Mouse (Mus musculus): ENCODE data around the gene Esr2.
"Not testable (repeated sequence)": the region's sequence is repeated elsewhere in the genome, so short reads cannot be mapped to it uniquely, and the experiment has no call there.

Gene Esr2

DNA sequence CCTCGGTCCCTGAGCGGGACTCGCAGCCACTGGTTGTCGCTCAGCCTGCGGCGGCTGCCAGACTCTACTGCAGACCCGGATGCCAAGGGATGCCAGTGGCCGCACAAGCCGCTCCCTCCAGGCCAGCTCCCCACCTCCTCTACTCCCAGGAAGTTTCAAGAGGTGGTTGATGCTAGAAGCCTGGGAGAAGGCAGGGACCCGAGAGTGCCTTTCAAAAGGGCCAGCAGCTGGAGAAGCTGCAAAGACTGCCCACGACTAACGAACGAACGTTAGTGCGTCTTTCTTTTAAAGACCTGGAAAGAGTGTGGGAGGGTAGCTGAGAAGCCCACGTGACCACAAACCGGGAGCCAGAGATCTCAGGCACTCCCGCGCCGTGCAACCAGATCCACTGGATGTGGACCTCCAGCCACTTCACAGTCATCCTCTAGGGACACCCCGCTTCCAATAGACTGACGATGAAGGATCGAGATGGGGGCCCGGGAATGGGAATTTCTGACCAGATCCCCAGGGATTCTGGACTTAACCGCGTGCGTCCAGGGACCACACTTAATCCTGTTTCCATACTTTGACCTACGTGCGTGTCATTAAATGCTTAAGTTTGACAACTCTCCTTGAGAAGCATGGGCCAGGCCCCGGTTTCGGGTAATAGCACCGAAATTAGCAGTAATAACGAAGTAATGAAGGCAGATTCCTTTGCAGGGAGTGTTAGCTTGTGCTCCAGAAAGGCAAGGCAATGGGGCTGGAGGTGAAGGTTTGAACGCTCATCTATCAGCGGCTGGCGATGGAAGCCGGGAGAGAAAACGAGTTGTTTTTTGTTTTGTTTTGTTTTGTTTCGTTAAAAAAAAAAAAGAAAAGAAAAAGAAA is at the start of gene Esr2:
Gene Esr2, minus strand, starts transcription at position 260 of the 864 bp plus-strand sequence.
- DNase-seq: peak; percentile 14

DNA sequence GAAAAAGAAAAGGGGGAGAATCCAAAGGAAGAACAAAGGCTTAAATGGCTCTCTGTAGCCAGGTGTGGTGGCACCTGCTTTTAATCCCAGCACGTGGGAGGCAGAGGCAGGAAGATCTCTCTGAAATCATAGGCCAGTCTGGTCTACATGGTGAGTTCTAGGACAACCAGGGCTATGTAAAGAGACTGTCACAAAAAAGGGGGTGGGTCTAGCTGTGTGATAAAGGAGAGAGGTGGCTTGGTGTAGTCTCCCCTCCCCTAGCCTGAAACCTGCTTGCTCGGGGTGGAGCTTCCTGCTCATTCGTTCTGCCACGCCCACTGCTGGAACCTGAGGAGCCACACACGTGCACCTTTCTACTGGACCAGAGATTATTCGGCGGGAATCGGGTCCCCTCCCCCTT is 45.0 kb upstream of the Esr2 start:
- DNase-seq: not testable (repeated sequence)

DNA sequence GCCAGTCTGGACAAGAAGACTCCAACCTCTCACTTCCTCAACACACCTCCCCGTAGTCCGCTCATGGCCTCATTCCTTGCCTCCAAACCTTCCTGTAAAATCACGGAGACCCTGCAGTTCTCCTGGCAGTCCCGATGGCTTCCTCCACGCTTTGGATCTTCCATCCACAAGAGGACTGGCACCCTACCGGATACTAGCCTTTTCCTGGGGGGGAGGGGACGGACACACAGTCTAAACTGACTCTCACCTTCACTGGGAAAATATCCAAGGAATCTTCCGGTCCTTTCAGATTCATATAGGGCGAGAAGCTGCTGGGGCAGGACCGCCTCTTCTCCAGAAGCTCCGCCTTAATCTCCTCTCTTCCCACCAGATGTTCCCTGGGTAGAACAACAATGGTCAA is 39.7 kb upstream of the Esr2 start:
- DNase-seq: no peak

DNA sequence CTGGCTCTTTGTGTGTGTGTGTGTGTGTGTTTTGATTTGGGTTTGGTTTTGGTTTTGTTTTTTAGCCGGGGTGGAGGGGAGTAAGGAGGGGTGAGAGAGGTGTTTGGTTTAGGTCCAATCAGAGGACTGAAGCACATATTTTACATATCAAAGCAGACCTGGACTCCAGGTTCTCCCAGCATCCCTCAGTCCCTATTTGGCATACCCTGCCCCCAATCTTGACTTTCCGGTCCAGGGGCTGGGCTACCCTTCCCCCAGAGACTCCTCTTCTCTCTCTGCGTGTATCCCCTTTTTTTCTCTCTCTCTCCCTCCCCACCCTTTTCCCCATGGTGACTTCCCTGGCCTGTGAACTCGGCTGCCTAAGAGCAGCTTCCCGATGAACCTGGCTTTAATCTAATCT is 38.1 kb upstream of the Esr2 start:
- DNase-seq: no peak

DNA sequence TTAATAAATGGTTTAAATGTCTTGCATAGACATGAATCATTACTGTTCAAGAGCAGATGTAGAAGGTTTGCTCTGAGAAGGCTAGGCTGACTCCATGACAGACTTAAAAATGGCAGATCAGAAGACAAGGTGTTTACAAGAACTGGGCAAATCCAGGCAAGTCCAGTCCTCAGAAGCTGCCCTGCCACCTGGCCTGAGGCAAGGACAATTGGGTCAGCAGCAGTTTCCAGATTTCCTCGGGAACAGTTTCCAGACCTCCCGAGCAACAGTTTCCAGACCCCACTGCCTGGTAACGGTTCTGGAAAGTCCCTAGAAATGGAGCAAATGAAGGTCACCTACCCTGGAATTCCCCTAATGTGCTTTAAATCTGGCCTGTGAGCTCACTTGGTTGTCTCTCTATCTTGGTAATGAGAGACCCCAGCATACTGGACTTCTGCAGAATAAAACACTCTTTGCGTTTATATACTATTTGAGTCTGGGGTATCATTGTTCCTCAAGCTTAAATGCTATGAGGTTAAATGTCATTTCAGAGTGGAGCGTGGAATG is 32.4 kb upstream of the Esr2 start:
- no peak for DNase-seq

DNA sequence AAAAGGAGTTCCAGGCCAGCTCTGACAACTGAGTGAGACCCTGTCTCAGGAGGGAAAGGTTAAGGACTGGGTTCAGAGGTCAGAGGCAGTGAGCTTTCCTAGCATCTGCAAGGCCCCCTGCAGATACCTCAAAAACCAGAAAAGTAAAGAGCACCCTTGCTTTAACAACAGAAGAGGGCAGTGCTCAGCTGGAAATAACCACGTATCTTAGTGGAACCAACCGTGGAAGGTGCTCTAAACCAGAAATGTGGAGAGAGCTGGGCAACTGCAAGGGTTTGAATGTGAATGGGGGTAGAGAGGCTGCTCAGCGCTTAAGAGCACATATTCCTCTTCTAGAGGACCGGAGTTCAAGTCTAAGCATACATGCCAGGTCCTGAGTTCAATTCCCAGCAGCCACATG is 23.3 kb upstream of the Esr2 start:
- no peak for DNase-seq

DNA sequence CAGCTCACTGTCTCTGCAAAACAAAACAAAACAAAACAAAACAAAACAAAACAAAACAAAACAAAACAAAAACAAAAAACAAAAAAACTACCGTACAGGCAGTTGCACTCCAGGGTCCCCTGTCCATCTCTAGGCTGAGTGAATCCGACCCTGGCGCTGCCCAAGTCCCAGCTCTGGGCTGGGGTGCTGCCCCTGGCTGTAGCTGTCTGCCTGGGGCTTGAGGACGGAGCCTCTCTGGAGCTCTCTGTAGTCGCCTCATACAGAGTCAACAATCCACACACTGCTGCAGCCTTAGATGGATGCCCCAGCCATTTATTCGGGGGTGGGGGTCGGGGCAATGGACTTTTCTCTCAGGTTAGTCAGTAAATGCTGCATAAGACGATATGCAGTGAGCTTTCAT is 20.0 kb upstream of the Esr2 start:
- DNase-seq: peak; percentile 11

DNA sequence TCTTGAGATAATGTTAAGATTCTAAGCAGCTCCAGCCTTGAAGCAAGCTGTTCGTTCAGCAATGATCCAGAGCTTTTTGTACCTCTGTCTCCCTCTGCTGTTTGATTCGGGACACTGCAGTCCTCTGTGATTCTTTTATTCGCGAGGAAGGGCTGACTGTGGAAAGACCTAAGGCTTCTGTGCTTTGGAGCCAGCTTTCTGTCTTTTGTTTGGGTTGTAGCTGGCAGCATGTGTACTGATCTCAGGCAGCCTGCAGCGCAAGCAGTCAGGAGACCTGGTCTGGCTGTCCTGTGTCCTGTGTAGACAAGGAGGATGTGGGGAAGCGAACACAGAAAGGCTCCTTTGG is 19.6 kb upstream of the Esr2 start:
- DNase-seq: peak; percentile 75

DNA sequence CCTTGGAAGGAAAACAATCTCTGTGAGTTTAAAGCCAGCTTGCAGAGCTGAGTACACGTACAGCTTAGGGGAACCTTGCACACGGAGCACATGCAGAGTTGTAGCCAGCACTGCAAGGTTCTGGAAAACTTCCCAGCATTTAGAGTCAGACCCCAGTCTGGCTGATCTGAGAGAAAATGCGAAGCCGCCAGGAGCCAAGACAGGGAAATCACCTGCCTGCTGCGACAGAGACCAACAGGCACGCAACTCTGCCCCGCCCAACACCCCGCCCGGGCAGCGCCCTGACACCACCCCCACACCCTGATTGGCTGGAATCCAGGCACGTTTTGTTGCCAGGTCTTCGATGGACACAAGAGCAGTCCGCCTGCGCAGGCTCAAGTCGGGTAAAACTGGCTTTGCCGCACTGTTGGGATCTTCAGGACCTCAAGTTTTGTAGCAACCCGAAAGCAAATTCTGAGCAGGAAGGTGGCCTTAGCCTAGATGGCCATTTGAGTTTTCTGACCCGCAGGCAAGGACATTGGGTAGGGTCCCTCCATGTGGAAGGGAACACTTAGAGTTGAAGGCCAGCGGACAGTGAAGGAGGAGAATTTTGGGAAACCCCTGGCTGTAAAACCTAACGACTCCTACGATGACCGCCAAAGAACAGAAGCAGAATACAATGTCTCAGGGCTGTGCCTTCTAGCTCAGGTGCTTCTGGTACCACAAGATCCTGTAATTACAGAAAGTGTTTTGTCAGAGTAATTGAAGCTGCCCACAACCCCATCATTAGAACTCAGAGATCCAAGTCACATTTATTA is 19.1 kb upstream of the Esr2 start:
- peak; percentile 77 for DNase-seq

DNA sequence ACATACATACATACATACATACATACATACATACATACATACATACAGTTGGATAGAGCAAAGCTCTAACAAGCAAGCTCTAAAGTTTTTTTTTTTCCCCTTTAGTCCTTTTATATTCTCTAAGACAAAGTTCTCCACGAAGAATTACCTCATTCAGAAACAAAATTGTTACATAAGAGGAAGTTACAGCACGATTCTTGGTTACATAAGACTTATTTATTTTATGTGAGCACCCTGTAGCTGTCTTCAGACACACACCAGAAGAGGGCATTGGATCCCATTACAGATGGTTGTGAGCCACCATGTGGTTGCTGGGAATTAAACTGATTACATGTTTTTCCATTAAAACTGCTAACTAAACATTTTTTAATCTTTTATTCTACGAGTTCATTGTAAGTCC is 17.5 kb upstream of the Esr2 start:
- DNase-seq: no peak

DNA sequence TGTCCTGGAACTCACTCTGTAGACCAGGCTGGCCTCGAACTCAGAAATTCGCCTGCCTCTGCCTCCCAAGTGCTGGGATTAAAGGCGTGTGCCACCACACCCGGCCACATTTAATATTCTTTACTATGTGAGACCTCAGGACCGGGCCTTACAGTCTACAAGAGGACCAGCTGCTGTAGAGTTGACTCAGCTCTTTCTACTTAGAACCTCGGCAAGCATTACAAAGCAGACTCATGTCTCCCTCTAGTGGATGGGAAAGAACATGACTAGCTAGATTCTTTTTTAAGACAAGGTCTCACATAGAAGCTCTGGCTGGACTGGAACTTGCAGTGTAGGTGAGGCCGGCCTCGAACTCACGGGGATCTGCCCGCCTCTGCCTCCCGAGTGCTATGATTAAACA is 13.9 kb upstream of the Esr2 start:
- DNase-seq: peak; percentile 10

DNA sequence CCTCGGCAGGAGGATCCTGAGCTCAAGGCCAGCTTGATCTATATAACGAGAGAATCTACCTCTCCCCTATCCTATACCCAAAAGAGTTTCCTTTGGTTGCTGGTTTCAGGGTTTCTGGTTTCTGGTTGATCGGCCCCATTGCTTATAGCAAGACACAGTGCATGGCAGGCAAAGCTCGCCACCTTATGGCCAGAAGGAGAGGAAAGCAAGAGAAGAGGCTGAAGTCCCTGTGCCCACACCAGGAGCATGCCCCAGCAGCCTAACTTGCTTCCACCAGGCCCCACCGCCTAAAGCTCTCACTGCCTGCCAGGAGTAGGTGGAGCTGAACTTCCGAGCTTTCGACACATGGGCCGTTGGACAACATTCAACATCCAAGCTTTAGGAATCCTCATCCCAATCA is 10.8 kb upstream of the Esr2 start:
- DNase-seq: peak; percentile 26

DNA sequence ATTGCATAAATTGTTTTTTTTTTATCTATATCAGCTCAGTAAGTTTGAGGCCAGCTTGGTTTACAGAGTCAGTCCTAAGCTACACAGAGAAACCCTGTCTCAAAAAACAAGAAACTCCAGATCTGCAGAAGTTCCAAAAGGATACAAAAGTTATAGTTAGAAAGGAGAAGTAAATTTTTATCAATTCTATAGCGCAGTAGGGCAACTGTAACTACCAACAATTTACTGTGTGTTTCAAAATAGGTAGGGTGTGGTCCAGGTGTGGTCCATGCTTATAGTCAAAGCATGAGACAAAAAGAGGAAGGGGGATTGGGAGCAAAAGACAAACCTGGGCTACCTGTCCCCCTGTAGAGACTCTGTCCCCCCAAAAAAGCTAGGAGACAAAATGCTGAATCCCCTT is 9.4 kb upstream of the Esr2 start:
- no peak for DNase-seq

DNA sequence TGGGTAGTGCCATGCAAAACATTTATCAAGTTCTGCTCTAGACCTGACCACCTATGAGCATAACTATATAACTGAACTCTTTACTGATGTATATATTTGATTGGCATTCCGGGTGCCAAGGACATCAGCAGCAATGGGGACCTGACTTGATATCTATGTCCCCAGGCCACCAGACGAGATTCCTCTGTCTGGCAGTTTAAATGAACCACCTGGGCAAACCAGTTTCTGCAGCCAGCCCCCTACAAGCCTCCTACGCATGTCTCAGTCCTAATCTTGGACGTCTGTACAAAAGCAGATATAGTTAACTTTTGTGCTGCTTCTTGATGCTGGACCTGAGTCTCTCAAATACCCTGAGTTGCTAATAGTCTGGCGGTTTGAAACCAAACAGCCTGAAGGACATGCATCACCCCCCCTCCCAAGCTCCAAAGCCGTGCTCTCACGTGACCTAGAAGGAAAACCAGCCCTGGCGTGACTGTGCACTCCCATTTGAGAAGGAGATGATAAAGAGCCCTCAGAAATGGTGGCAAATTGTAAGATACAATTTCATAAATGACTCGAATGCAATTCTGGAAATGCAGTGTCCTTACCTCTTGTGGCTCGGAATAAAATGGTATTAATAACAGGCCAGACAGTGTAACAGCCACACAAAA is 8.2 kb upstream of the Esr2 start:
- DNase-seq: no peak

DNA sequence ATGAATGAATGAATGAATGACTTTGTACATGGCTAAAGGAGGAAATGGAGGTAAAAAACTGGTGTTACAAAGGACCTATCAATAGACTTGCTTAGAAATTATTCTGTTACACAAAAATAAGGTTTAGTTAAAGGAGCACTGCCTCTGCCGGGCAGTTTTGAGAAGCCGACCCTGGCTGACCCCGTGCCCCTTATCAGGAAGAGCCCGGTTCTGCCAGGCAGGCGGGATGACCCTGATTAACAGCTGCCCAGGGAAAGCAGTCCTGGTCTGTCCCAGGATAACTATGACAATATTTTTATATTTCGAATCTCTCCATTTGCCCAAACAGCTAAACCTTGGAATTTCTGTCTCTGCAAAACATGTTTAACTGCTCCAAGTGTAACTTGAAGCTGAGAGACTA is 7.2 kb upstream of the Esr2 start:
- DNase-seq: no peak

DNA sequence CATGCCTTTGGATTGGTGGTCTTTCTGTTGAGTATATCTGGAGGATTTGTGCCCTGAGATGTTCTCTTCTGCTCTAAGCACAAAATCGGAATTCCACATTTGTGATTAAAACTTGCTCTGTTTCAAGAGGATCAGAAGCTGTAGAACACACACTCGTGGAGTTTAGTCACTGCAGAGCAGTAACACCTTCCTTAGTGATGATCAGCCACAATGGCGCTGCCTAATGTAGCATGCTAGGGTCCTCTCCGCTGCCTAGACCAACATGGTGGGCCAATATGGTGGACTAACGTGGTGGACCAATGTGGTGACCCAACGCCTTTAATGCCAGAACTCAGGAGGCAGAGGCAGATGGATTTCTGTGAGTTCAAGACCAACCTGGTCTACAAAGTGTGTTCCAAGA is 5.8 kb upstream of the Esr2 start:
- DNase-seq: no peak

DNA sequence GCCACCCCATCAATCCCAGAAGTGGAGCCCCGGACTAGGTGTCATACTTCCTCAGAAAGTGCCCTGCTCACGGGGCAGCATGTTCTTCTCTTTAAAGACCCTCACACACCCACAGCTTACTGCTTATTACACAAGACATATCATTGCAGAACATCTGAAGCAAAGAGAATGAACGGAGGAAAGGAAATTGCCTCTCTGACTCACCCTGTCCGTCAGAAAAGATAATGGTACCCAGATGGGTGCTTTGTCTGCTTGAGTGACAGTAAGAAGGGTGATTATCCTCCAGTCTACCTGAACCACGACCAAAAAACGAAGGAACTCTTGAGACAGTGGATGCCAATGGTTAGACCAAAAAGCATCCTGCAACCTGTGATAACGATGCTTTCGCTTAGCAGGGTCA is 4.4 kb upstream of the Esr2 start:
- DNase-seq: no peak

DNA sequence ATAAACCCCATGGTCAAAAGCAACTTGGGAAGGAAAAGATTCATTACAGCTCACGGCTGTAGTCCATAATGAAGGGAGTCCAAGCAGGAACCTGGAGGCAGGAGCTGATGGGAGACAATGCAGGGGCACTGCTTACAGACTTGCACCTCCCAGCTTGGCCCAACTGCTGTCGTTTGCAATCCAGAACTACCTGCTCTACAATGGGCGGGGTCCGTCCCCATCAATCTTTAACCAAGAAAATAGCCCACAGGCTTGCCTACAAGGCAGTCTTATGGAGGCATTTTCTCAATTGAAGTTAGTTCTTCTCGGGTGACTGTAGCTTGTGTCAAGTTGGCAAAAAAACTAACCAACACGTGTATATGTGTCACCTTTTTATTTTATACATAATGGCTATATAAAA is 3.4 kb upstream of the Esr2 start:
- no peak for DNase-seq

DNA sequence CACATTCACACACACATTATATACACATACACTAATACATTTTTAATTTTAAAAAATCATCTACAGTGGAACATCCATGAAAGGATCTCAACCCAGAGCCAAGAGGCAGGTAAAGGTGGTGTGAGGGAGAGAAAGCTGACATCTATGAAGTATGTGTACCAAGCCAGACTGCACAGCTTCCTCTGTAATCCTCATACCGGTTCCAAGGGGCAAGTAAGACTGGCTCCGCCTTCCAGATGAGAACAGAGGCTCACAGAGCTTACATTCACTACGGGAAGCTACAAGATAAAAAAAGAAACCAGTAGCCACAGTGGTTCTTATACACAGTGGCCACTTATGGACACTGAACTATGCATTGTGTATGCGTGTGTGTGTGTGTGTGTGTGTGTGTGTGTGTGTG is 2.5 kb upstream of the Esr2 start:
- DNase-seq: no peak

DNA sequence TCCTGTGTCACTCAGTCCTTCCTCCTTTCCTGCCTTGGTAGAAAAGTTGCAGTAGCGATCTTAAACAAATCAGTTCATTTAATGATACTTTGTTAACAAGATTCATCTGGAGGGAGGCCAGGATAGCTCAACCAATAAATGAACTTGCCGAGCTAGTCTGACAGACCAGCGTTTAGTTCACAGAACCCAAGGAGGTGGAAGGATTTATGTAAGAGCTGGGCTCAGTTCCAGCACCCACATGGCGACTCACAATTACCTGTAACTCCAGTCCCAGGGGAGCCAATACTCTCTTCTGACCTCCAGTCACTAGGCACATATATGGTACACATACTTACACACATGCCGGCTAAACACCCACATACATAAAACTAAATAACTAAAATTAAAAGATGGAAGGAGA is 2.0 kb upstream of the Esr2 start:
- DNase-seq: no peak

DNA sequence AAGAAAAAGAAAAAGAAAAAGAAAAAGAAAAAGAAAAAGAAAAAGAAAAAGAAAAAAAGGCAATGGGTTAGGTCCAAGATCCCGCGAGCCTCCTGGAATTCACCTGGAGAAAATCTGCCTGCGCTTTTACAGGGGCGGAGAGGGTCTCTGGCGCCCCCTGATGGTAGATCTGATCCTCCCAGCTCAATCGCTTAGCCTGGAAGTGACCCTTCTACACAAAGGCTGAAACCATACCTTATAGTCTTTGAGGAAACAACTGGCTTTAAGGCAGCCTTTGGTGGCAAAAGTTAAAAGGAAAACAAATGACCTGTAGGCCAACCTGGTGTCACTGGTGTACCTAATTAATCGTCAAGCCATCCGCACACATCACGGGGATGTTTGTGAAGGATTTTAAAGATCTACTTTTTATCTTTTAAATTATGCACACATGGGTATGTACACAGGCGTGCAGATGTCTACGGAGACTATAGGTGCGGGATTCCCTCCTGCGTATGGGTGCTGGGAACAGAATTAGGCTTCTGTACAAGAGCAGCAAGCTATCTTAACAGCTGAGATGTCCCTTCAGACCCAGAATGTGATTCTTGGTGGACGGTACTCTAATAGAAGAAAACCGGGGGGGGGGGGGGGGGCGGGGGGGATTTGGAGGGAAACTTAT is 932 bp upstream of the Esr2 start:
- peak; percentile 72 for DNase-seq

DNA sequence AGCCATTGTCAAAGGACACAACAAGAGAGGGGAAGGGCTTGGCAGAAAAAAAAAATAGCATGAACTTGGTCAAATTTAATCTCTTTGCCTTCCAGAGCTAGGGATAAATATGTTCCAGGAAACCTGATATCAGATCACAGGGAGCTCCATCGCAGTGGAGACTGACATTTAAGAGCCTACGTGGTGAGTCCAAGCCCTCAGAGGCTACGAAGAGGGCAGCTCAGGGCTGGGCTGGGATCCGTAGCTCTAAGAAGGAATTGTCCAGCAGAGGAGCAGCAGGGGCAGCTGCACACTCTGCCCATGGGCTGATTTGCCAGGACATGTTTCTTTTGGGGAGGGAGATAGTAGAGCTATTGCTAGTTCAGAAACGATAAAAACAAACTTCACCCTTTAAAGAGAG is 11.4 kb downstream of the Esr2 start:
- DNase-seq: no peak

DNA sequence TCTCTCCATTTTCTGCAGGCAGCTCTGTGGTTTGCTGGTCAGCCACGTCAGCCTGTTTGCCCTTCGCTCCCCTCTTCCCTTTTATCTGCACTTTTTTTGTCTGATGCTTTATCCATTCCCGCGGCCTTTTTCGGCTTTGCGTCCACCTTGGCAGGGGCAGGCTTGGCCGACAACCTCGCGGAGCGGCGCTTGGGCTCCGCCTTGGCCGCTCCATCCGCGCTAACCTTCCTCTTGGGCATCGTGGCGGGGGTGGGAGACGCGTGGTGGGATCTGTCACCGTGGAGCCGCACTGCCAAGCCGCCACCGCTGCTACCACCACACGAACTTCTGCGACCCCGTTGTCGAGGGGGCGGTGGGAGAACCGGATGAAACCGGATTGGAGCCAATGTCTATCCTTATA is 24.7 kb downstream of the Esr2 start:
- DNase-seq: peak; percentile 10
